Mouse (Mus musculus): ENCODE data around the gene Ano3.

The Ano3 gene

GRCm38 (mm10) chr2:110795433-110795832 lies 155.3 kb downstream of the Ano3 start:
- Histone ChIP-seq H3K36me3 (ENCODE audit: insufficient read depth, low read length) (no peaks in the 10 kb centered on the region), H3K9me3 (ENCODE audit: low read length) (no peaks in the 10 kb centered on the region)

GRCm38 (mm10) chr2:110787396-110787795 lies 163.3 kb downstream of the Ano3 start:
- Histone ChIP-seq H3K9me3 (ENCODE audit: low read length) (no peaks in the 10 kb centered on the region), H3K4me1 (replicated peaks; ENCODE audit: low read depth, low read length) (no peaks in the 10 kb centered on the region), H3K27me3 (ENCODE audit: insufficient read depth, low read length) (no peaks in the 10 kb centered on the region), H3K36me3 (ENCODE audit: insufficient read depth, low read length) (no peaks in the 10 kb centered on the region), H3K4me3 (replicated peaks; ENCODE audit: low read length) (no peak overlapping the region)
- TF ChIP-seq POU5F1 (IDR thresholded peaks at IDR 0.05; ENCODE audit: borderline replicate concordance, low read length) (no peak), NANOG (IDR thresholded peaks at IDR 0.05; ENCODE audit: borderline replicate concordance, low read length) (no peak), CTCF (conservative IDR thresholded peaks at IDR 0.05; ENCODE audit: low read length) (no peak)

More at GRCm38 (mm10) chr2:110795433-110795832, 155.3 kb downstream of the Ano3 start:
- no peak overlapping the region for H3K4me3 ChIP-seq (replicated peaks; ENCODE audit: low read length)
- no peaks in the 10 kb centered on the region for H3K4me1 ChIP-seq (replicated peaks; ENCODE audit: low read depth, low read length)
- TF ChIP-seq CTCF (conservative IDR thresholded peaks at IDR 0.05; ENCODE audit: low read length) (no peak), POU5F1 (IDR thresholded peaks at IDR 0.05; ENCODE audit: borderline replicate concordance, low read length) (no peak), NANOG (IDR thresholded peaks at IDR 0.05; ENCODE audit: borderline replicate concordance, low read length) (no peak)
- H3K27me3 ChIP-seq (ENCODE audit: insufficient read depth, low read length): no peaks in the 10 kb centered on the region

GRCm38 (mm10) chr2:110759434-110759833 lies 191.3 kb downstream of the Ano3 start:
- Histone ChIP-seq H3K36me3 (ENCODE audit: insufficient read depth, low read length) (no peaks in the 10 kb centered on the region), H3K27me3 (ENCODE audit: insufficient read depth, low read length) (no peaks in the 10 kb centered on the region), H3K9me3 (ENCODE audit: low read length) (no peaks in the 10 kb centered on the region), H3K4me3 (replicated peaks; ENCODE audit: low read length) (no peak overlapping the region), H3K4me1 (replicated peaks; ENCODE audit: low read depth, low read length) (no peaks in the 10 kb centered on the region)
- TF ChIP-seq POU5F1 (IDR thresholded peaks at IDR 0.05; ENCODE audit: borderline replicate concordance, low read length): no peak
- no peak for TF ChIP-seq NANOG (IDR thresholded peaks at IDR 0.05; ENCODE audit: borderline replicate concordance, low read length)
- TF ChIP-seq CTCF (conservative IDR thresholded peaks at IDR 0.05; ENCODE audit: low read length): no peak

- TF ChIP-seq CTCF (conservative IDR thresholded peaks at IDR 0.05; ENCODE audit: low read length) (no peak), POU5F1 (IDR thresholded peaks at IDR 0.05; ENCODE audit: borderline replicate concordance, low read length) (no peak), NANOG (IDR thresholded peaks at IDR 0.05; ENCODE audit: borderline replicate concordance, low read length) (no peak)
- Histone ChIP-seq H3K4me1 (replicated peaks; ENCODE audit: low read depth, low read length) (no peaks in the 10 kb centered on the region), H3K4me3 (replicated peaks; ENCODE audit: low read length) (no peak overlapping the region), H3K9me3 (ENCODE audit: low read length) (no peaks in the 10 kb centered on the region), H3K27me3 (ENCODE audit: insufficient read depth, low read length) (no peaks in the 10 kb centered on the region), H3K36me3 (ENCODE audit: insufficient read depth, low read length) (no peaks in the 10 kb centered on the region)
These were observed 193.2 kb downstream of the Ano3 start for GRCm38 (mm10) chr2:110757556-110757955.

- H3K4me1 ChIP-seq (replicated peaks; ENCODE audit: low read depth, low read length): no peaks in the 10 kb centered on the region
- TF ChIP-seq CTCF (conservative IDR thresholded peaks at IDR 0.05; ENCODE audit: low read length): no peak
- TF ChIP-seq NANOG (IDR thresholded peaks at IDR 0.05; ENCODE audit: borderline replicate concordance, low read length): no peak
- TF ChIP-seq POU5F1 (IDR thresholded peaks at IDR 0.05; ENCODE audit: borderline replicate concordance, low read length): no peak
These were observed 210.2 kb downstream of the Ano3 start for GRCm38 (mm10) chr2:110740493-110740892.

GRCm38 (mm10) chr2:110739781-110740180 lies 210.9 kb downstream of the Ano3 start:
- H3K4me1 ChIP-seq (replicated peaks; ENCODE audit: low read depth, low read length): no peaks in the 10 kb centered on the region
- TF ChIP-seq POU5F1 (IDR thresholded peaks at IDR 0.05; ENCODE audit: borderline replicate concordance, low read length) (no peak), CTCF (conservative IDR thresholded peaks at IDR 0.05; ENCODE audit: low read length) (no peak), NANOG (IDR thresholded peaks at IDR 0.05; ENCODE audit: borderline replicate concordance, low read length) (no peak)

More at GRCm38 (mm10) chr2:110740493-110740892, 210.2 kb downstream of the Ano3 start:
- Histone ChIP-seq H3K4me3 (replicated peaks; ENCODE audit: low read length) (no peak overlapping the region), H3K27me3 (ENCODE audit: insufficient read depth, low read length) (no peaks in the 10 kb centered on the region), H3K36me3 (ENCODE audit: insufficient read depth, low read length) (no peaks in the 10 kb centered on the region), H3K9me3 (ENCODE audit: low read length) (no peaks in the 10 kb centered on the region)

GRCm38 (mm10) chr2:110737981-110738380 lies 212.7 kb downstream of the Ano3 start:
- no peak overlapping the region for H3K4me3 ChIP-seq (replicated peaks; ENCODE audit: low read length)
- no peak for TF ChIP-seq NANOG (IDR thresholded peaks at IDR 0.05; ENCODE audit: borderline replicate concordance, low read length)
- no peak for TF ChIP-seq CTCF (conservative IDR thresholded peaks at IDR 0.05; ENCODE audit: low read length)
- no peak for TF ChIP-seq POU5F1 (IDR thresholded peaks at IDR 0.05; ENCODE audit: borderline replicate concordance, low read length)

More at GRCm38 (mm10) chr2:110739781-110740180, 210.9 kb downstream of the Ano3 start:
- Histone ChIP-seq H3K36me3 (ENCODE audit: insufficient read depth, low read length) (no peaks in the 10 kb centered on the region), H3K4me3 (replicated peaks; ENCODE audit: low read length) (no peak overlapping the region), H3K9me3 (ENCODE audit: low read length) (no peaks in the 10 kb centered on the region), H3K27me3 (ENCODE audit: insufficient read depth, low read length) (no peaks in the 10 kb centered on the region)

GRCm38 (mm10) chr2:110737236-110737635 lies 213.5 kb downstream of the Ano3 start:
- no peak for TF ChIP-seq CTCF (conservative IDR thresholded peaks at IDR 0.05; ENCODE audit: low read length)
- TF ChIP-seq POU5F1 (IDR thresholded peaks at IDR 0.05; ENCODE audit: borderline replicate concordance, low read length): no peak
- no peak for TF ChIP-seq NANOG (IDR thresholded peaks at IDR 0.05; ENCODE audit: borderline replicate concordance, low read length)
- Histone ChIP-seq H3K9me3 (ENCODE audit: low read length) (no peaks in the 10 kb centered on the region), H3K27me3 (ENCODE audit: insufficient read depth, low read length) (no peaks in the 10 kb centered on the region), H3K4me3 (replicated peaks; ENCODE audit: low read length) (no peak overlapping the region), H3K4me1 (replicated peaks; ENCODE audit: low read depth, low read length) (no peaks in the 10 kb centered on the region), H3K36me3 (ENCODE audit: insufficient read depth, low read length) (no peaks in the 10 kb centered on the region)

More at GRCm38 (mm10) chr2:110737981-110738380, 212.7 kb downstream of the Ano3 start:
- Histone ChIP-seq H3K9me3 (ENCODE audit: low read length) (no peaks in the 10 kb centered on the region), H3K36me3 (ENCODE audit: insufficient read depth, low read length) (no peaks in the 10 kb centered on the region), H3K4me1 (replicated peaks; ENCODE audit: low read depth, low read length) (no peaks in the 10 kb centered on the region), H3K27me3 (ENCODE audit: insufficient read depth, low read length) (no peaks in the 10 kb centered on the region)

- no peaks in the 10 kb centered on the region for H3K36me3 ChIP-seq (ENCODE audit: insufficient read depth, low read length)
- H3K4me3 ChIP-seq (replicated peaks; ENCODE audit: low read length): no peak overlapping the region
These were observed 224.6 kb downstream of the Ano3 start for GRCm38 (mm10) chr2:110726106-110726505.

More at GRCm38 (mm10) chr2:110726106-110726505, 224.6 kb downstream of the Ano3 start:
- no peaks in the 10 kb centered on the region for H3K4me1 ChIP-seq (replicated peaks; ENCODE audit: low read depth, low read length)
- no peaks in the 10 kb centered on the region for H3K9me3 ChIP-seq (ENCODE audit: low read length)
- TF ChIP-seq CTCF (conservative IDR thresholded peaks at IDR 0.05; ENCODE audit: low read length) (no peak), NANOG (IDR thresholded peaks at IDR 0.05; ENCODE audit: borderline replicate concordance, low read length) (no peak), POU5F1 (IDR thresholded peaks at IDR 0.05; ENCODE audit: borderline replicate concordance, low read length) (no peak)
- no peaks in the 10 kb centered on the region for H3K27me3 ChIP-seq (ENCODE audit: insufficient read depth, low read length)
